Mouse (Mus musculus): ENCODE measurements at regions not wholly inside any gene's neighbourhood (a gene's known extent, or its start where the extent isn't known, plus 50 kb on each side); places are given as distances from the start of the nearest gene placed in this dataset.

GRCm38 (mm10) chr2:61028578-61028977, 65.6 kb upstream of the Rbms1 start:
- TF ChIP-seq CTCF (IDR thresholded peaks at IDR 0.05; ENCODE audit: control insufficient read depth, insufficient read depth, insufficient read length) (no peak), MAX (IDR thresholded peaks at IDR 0.05) (no peak), MYOG (IDR thresholded peaks at IDR 0.05; ENCODE audit: control insufficient read depth, extremely low read depth, insufficient read length) (no peak)

Measured in C2C12 (cell line).